Mouse (Mus musculus): ENCODE data around the gene Pigk.

DNA sequence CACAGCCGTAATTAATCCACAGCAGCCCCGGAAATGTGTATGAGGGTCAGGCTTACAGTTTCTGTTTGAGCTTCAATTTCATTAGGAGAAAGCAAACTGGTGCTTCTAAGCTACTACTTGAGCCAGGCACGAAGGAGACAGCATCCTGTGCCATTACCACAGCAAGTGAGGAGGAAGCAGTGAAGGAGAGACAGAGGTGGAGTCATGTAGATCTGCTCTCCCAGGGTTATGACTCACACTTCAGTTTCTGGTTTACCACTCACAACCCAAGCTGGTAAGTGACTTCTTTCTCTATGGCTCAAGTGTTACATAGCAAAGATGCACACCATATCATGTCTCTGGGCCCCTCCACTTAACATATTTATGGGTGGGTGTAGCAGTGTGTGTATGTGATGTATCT is 206.5 kb downstream of the Pigk start:
- no peak for TF ChIP-seq CTCF (IDR thresholded peaks at IDR 0.05; ENCODE audit: low read depth)
- TF ChIP-seq EP300 (IDR thresholded peaks at IDR 0.05; ENCODE audit: low read depth): no peak
